ENCODE assay signal across 8 mouse cellular contexts in genomic region chr17:86168231-86168981, GRCm38 (mm10). TPM values are rescaled to one million over a fixed set of nuclear protein-coding genes. Genes with fewer than 3 reads are reported as not detected.
DNase-seq lines count a peak whose midpoint lies in the region; ATAC-seq lines count a peak whose summit lies in the region.

No protein-coding gene starts in this region.

- peak; percentile 13 for ATAC-seq in forebrain, embryonic 16.5 days
- ATAC-seq in megakaryocyte-erythroid progenitor cell, adult 5-6 weeks (replicated peaks; ENCODE audit: low FRiP score, low TSS enrichment, poor library complexity, severe bottlenecking), result peak; percentile 27

- DNase-seq in adrenal gland, adult 18-20 months (ENCODE audit: low spot score in 2 of 2), result peak; percentile 40 to 51
- no peak for DNase-seq in adrenal gland, adult 8-10 months
- DNase-seq in brain, adult 2 months (ENCODE audit: low read depth, low spot score), result peak; percentile 68
- DNase-seq in hindbrain, embryonic 10.5 days (ENCODE audit: low spot score), result peak; percentile 52
- peak; percentile 66 to 73 for DNase-seq in left cerebral cortex, postnatal 36 days (ENCODE audit: low spot score in 2 of 2)
- peak; percentile 25 to 33 for DNase-seq in spleen, postnatal 36 days (ENCODE audit: low spot score in 2 of 2)

- H3K9me3 ChIP-seq in forebrain, embryonic 16.5 days (ENCODE audit: control insufficient read depth, low read length), result no peaks in the 10 kb centered on the region
- no peaks in the 10 kb centered on the region for H3K9me3 ChIP-seq in hindbrain, embryonic 10.5 days

- peak overlapping the region; percentile 87 for H3K4me3 ChIP-seq in forebrain, embryonic 16.5 days (replicated peaks; ENCODE audit: low read length)
- peak overlapping the region; percentile 80 for H3K4me3 ChIP-seq in hindbrain, embryonic 10.5 days

- H3K4me1 ChIP-seq in forebrain, embryonic 16.5 days (replicated peaks; ENCODE audit: control insufficient read depth, insufficient read depth, low read length), result peaks cover 32% of the 10 kb centered on the region
- peaks cover 45% of the 10 kb centered on the region for H3K4me1 ChIP-seq in hindbrain, embryonic 10.5 days (replicated peaks)

- no peaks in the 10 kb centered on the region for H3K27me3 ChIP-seq in forebrain, embryonic 16.5 days (replicated peaks; ENCODE audit: control insufficient read depth, insufficient read depth, low read length)
- H3K27me3 ChIP-seq in hindbrain, embryonic 10.5 days (ENCODE audit: insufficient read depth, poor library complexity, severe bottlenecking), result peaks cover 25% of the 10 kb centered on the region

- peak overlapping the region; percentile 96 for H3K27ac ChIP-seq in forebrain, embryonic 16.5 days (ENCODE audit: low read length)
- H3K27ac ChIP-seq in hindbrain, embryonic 10.5 days, result peak overlapping the region; percentile 94

- intact Hi-C loops in left cerebral cortex, postnatal 36 days (cut with DNase I), result loop anchor here (5.0 kb wide), 3 partner anchors 49 to 124 kb away; no protein-coding TSS in a partner anchor

- H3K36me3 ChIP-seq in forebrain, embryonic 16.5 days (ENCODE audit: control insufficient read depth, insufficient read depth), result no peaks in the 10 kb centered on the region
- H3K36me3 ChIP-seq in hindbrain, embryonic 10.5 days, result peaks cover 9% of the 10 kb centered on the region

- under 1% methylated on average over 64 of the region's 64 CpGs for WGBS in forebrain, embryonic 16.5 days
- WGBS in hindbrain, embryonic 10.5 days, result under 1% methylated on average over 64 of the region's 64 CpGs

- H3K4me2 ChIP-seq in forebrain, embryonic 16.5 days (ENCODE audit: low read length), result peak overlapping the region; percentile 99

- peak overlapping the region; percentile 92 for H3K9ac ChIP-seq in forebrain, embryonic 16.5 days (replicated peaks; ENCODE audit: low read depth, low read length)

RNA-seq across cellular contexts. Expression of gene Prkce, which starts 0.8 kb away (rescaled TPM):
- total RNA-seq in adrenal gland, adult 18-20 months (2021), result 10 to 100 TPM; 17.5 to 22.9 TPM
- total RNA-seq in adrenal gland, adult 8-10 months (2022), result 10 to 100 TPM; 17.6 to 26.9 (median 22.3) TPM
- 39.9 and 42.9 TPM in 2 replicates for polyA plus RNA-seq in forebrain, embryonic 16.5 days (2015; fragmentation: Nextera tagmentation; extraction: Ambion mirVana)
- polyA plus RNA-seq in hindbrain, embryonic 10.5 days (2016; fragmentation: Nextera tagmentation; extraction: Ambion mirVana), result 4.4 and 4.9 TPM in 2 replicates
- total RNA-seq in left cerebral cortex, postnatal 36 days (2021), result 100 to 1,000 TPM; 276 to 292 TPM
- total RNA-seq in megakaryocyte-erythroid progenitor cell, adult 5-6 weeks (2014; fragmentation: Nextera tagmentation), result 3.8 and 5.3 TPM in 2 replicates
- 1.7 and 5.7 TPM in 2 replicates for total RNA-seq in megakaryocyte-erythroid progenitor cell, adult 5-6 weeks (2017)

RNA-seq across cellular contexts. Expression of gene Srbd1, which starts 23.4 kb away (rescaled TPM):
- total RNA-seq in adrenal gland, adult 18-20 months (2021), result 10 to 100 TPM; 15.3 to 16.9 TPM
- total RNA-seq in adrenal gland, adult 8-10 months (2022), result 10 to 100 TPM; 21.8 to 28.0 (median 25.7) TPM
- 17.9 and 21.7 TPM in 2 replicates for polyA plus RNA-seq in forebrain, embryonic 16.5 days (2015; fragmentation: Nextera tagmentation; extraction: Ambion mirVana)
- 18.8 and 19.9 TPM in 2 replicates for polyA plus RNA-seq in hindbrain, embryonic 10.5 days (2016; fragmentation: Nextera tagmentation; extraction: Ambion mirVana)
- total RNA-seq in left cerebral cortex, postnatal 36 days (2021), result 10 to 100 TPM; 13.4 to 16.5 TPM
- total RNA-seq in megakaryocyte-erythroid progenitor cell, adult 5-6 weeks (2014; fragmentation: Nextera tagmentation), result 34.2 and 38.8 TPM in 2 replicates
- total RNA-seq in megakaryocyte-erythroid progenitor cell, adult 5-6 weeks (2017), result 33.0 and 35.5 TPM in 2 replicates

Comparison
In these comparisons a context has a peak if more than half of its experiments do, and no peak if none do; other contexts are left out.
1. RNA of gene Prkce, which starts 0.8 kb away (total RNA-seq): 276 to 292 TPM in left cerebral cortex, postnatal 36 days; 17.6 to 26.9 TPM in adrenal gland, adult 8-10 months, 17.5 to 22.9 TPM in adrenal gland, adult 18-20 months and 1.7 to 5.7 TPM in megakaryocyte-erythroid progenitor cell, adult 5-6 weeks; every median in the first group is over 4 times any median in the second.